Mouse (Mus musculus) MEL (cell line): ENCODE results near the gene Dgcr2. TPM values are rescaled to one million over a fixed set of nuclear protein-coding genes. Genes with fewer than 3 reads are reported as not detected.

Experiments
- DNase-seq: peaks from one replicate; pipeline ENCODE4 v3.0.0; 2011; ENCODE audit warnings: low read depth, low spot score
- H3K27ac ChIP-seq: 2 replicates; pipeline ENCODE4 v1.5.1; 2012; ENCODE audit warnings: low read depth, mild to moderate bottlenecking, control low read depth, low read length, moderate library complexity; ENCODE audit not compliant: control insufficient read depth
- H3K27me3 ChIP-seq, 2 experiments: fragments of 150-350 bp in 1 of 2; sonication (generic) in 1 of 2; 2 replicates each; pipeline ENCODE4 v1.6.1; 2012; ENCODE audit warnings: low read length in 2 of 2, mild to moderate bottlenecking in 2 of 2, improper control_type of control experiment in 1 of 2, moderate library complexity in 1 of 2; ENCODE audit not compliant: insufficient read depth in 2 of 2, control insufficient read depth in 1 of 2
- H3K36me3 ChIP-seq, 2 experiments: 2 replicates each; pipeline ENCODE4 v1.6.1; 2012 to 2014; ENCODE audit warnings: low read length in 2 of 2, improper control_type of control experiment in 1 of 2, inconsistent platforms in 1 of 2, mild to moderate bottlenecking in 1 of 2; ENCODE audit not compliant: insufficient read depth in 2 of 2, control insufficient read depth in 1 of 2
- H3K4me1 ChIP-seq, 2 experiments: fragments of 150-350 bp in 1 of 2; sonication (generic) in 1 of 2; 2 replicates each; pipeline ENCODE4 v1.6.1; 2012; ENCODE audit warnings: low read length in 2 of 2, improper control_type of control experiment in 1 of 2, mild to moderate bottlenecking in 1 of 2; ENCODE audit not compliant: insufficient read depth in 2 of 2, control insufficient read depth in 1 of 2
- H3K4me3 ChIP-seq, 2 experiments: fragments of 150-350 bp in 1 of 2; sonication (generic) in 1 of 2; 2 replicates each; pipeline ENCODE4 v1.5.1; 2012; ENCODE audit warnings: low read depth in 2 of 2, low read length in 2 of 2, mild to moderate bottlenecking in 2 of 2, moderate library complexity in 2 of 2, control low read depth in 1 of 2, improper control_type of control experiment in 1 of 2; ENCODE audit not compliant: control insufficient read depth in 1 of 2, insufficient read depth in 1 of 2
- H3K79me2 ChIP-seq: 2 replicates; pipeline ENCODE4 v1.6.1; 2012; ENCODE audit warnings: mild to moderate bottlenecking, low read length, moderate library complexity; ENCODE audit not compliant: control insufficient read depth, poor library complexity, insufficient read depth
- H3K9ac ChIP-seq: 2 replicates; pipeline ENCODE4 v1.6.1; 2012; ENCODE audit warnings: low read depth, mild to moderate bottlenecking, control low read depth, low read length, moderate library complexity; ENCODE audit not compliant: control insufficient read depth, poor library complexity, severe bottlenecking
- H3K9me3 ChIP-seq: fragments of 150-350 bp; sonication (generic); replicated peaks from 2 replicates; pipeline ENCODE4 v1.6.1; 2012; ENCODE audit warnings: mild to moderate bottlenecking, low read length, improper control_type of control experiment, moderate library complexity; ENCODE audit not compliant: insufficient read depth
- BHLHE40 ChIP-seq: IDR thresholded peaks from 2 replicates; pipeline ENCODE4 v1.6.1; 2012; ENCODE audit warnings: low read depth, mild to moderate bottlenecking, inconsistent platforms, low read length, improper control_type of control experiment, borderline replicate concordance
- CHD2 ChIP-seq: IDR thresholded peaks from 2 replicates; pipeline ENCODE4 v1.6.1; 2011; ENCODE audit warnings: low read length, improper control_type of control experiment
- ELF1 ChIP-seq: IDR thresholded peaks from 2 replicates; pipeline ENCODE4 v1.6.1; 2014; ENCODE audit warnings: low read depth, mild to moderate bottlenecking, inconsistent platforms, low read length, improper control_type of control experiment, moderate library complexity
- ETS1 ChIP-seq: IDR thresholded peaks from 2 replicates; pipeline ENCODE4 v1.6.1; 2012; ENCODE audit warnings: low read depth, mild to moderate bottlenecking, inconsistent platforms, low read length, improper control_type of control experiment, moderate library complexity
- HCFC1 ChIP-seq: IDR thresholded peaks from 2 replicates; pipeline ENCODE4 v1.6.1; 2012; ENCODE audit warnings: low read depth, mild to moderate bottlenecking, inconsistent platforms, low read length, improper control_type of control experiment, moderate library complexity
- MAZ ChIP-seq: IDR thresholded peaks from 2 replicates; pipeline ENCODE4 v1.6.1; 2012; ENCODE audit warnings: low read depth, mild to moderate bottlenecking, inconsistent platforms, low read length, improper control_type of control experiment
- MEF2A ChIP-seq: IDR thresholded peaks from 2 replicates; pipeline ENCODE4 v1.6.1; 2014; ENCODE audit warnings: low read depth, mild to moderate bottlenecking, inconsistent platforms, low read length, improper control_type of control experiment; ENCODE audit not compliant: poor library complexity, insufficient replicate concordance, severe bottlenecking; ENCODE audit errors: extremely low read depth
- POLR2A ChIP-seq, 2 experiments: IDR thresholded peaks; 2 replicates each; pipeline ENCODE4 v1.6.1; 2011 to 2012; ENCODE audit warnings: low read length in 2 of 2, mild to moderate bottlenecking in 2 of 2, control low read depth in 1 of 2, improper control_type of control experiment in 1 of 2, low read depth in 1 of 2, moderate library complexity in 1 of 2; ENCODE audit not compliant: control insufficient read depth in 1 of 2, insufficient read depth in 1 of 2, poor library complexity in 1 of 2
- RCOR1 ChIP-seq: IDR thresholded peaks from 2 replicates; pipeline ENCODE4 v1.6.1; 2012; ENCODE audit warnings: low read depth, mild to moderate bottlenecking, inconsistent platforms, low read length, improper control_type of control experiment
- SIN3A ChIP-seq: IDR thresholded peaks from 2 replicates; pipeline ENCODE4 v1.6.1; 2012; ENCODE audit warnings: low read length, improper control_type of control experiment, inconsistent platforms
- TAL1 ChIP-seq: IDR thresholded peaks from 2 replicates; pipeline ENCODE4 v1.6.1; 2012; ENCODE audit warnings: mild to moderate bottlenecking, inconsistent platforms, low read length, moderate library complexity, mixed read lengths
- UBTF ChIP-seq: IDR thresholded peaks from 2 replicates; pipeline ENCODE4 v1.6.1; 2012; ENCODE audit warnings: low read depth, mild to moderate bottlenecking, inconsistent platforms, low read length, improper control_type of control experiment, moderate library complexity, borderline replicate concordance; ENCODE audit not compliant: insufficient read depth
- USF2 ChIP-seq, 2 experiments: IDR thresholded peaks; 2 replicates each; pipeline ENCODE4 v1.6.1; 2011 to 2012; ENCODE audit warnings: improper control_type of control experiment in 2 of 2, low read length in 2 of 2, borderline replicate concordance in 1 of 2, inconsistent platforms in 1 of 2, low read depth in 1 of 2, mild to moderate bottlenecking in 1 of 2; ENCODE audit not compliant: insufficient read depth in 1 of 2
- polyA plus RNA-seq, 2 experiments: library from polyadenylated mRNA; stranded (reverse) in 1 of 2; unstranded in 1 of 2; fragments of >175 nt in 1 of 2; fragments of >200 nt in 1 of 2; gene quantifications; 2 replicates each; pipeline versions ENCODE4 v1.2.1 to v1.2.4; 2012; ENCODE audit warnings: low replicate concordance in 2 of 2, low read depth in 1 of 2; ENCODE audit not compliant: insufficient read length in 2 of 2, insufficient read depth in 1 of 2, missing spikeins in 1 of 2
- total RNA-seq: library from RNA; depleted of rRNA; stranded (reverse); fragments of 300-350 nt; gene quantifications from 2 replicates; pipeline ENCODE4 v1.2.3, GENCODE M21; 2012

The Dgcr2 gene
- total and polyA plus RNA-seq, 3 experiments, result 37.1 to 53.7 TPM; not detected in 1

DNA sequence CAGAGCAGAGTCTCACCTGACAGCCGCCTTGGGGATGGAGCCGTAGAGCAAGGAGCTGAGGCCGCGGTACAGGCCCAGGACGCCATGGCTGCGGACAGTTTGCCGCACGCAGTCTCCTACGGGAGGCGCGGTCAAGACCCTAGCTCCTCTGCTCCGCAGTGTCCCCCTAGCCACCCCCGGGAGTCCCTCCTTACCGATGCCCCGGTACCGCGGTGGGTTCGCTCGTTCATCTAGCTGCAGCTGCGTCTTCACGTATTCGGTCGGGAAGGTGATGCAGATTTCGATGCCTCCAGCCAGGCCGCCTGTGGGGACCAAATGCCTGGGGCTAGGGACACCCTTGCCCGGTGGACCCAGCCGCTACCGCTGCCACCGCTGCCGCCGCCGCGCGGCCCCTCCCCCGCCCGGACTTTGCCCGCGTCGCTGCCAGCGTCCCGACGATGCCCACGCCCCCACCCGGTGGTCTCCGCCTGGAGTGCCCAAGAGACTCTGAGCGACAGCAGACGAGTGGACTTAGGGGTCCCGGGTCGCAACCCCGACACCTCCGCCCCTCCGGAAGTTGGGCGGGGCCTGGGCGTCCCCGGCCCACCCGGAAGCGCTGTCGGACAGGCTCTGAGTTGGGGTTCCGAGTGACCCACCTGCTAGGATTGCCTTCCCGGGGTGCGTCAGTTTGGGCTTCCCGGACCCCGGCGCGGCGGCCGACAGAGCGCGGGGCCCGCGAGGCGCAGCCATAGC is 29.2 kb upstream of the Dgcr2 start:
- peak; percentile 39 for DNase-seq
- Histone ChIP-seq H3K9me3 (no peaks in the 10 kb centered on the region), H3K4me1 (peaks cover under 1 to 16% of the 10 kb centered on the region in 2 experiments; a peak in 3 of 4 replicates), H3K27me3 (no peaks in the 10 kb centered on the region), H3K4me3 (peak overlapping the region; percentile 71 to 80), H3K36me3 (peaks cover 0 to 3% of the 10 kb centered on the region in 2 experiments; a peak in 2 of 4 replicates), H3K27ac (peak overlapping the region; percentile 96), H3K79me2 (peaks cover 11% of the 10 kb centered on the region), H3K9ac (peak overlapping the region; percentile 86)
- TF ChIP-seq RCOR1 (no peak), ETS1 (0 out of 2 replicates have a peak, but pooled peaks have one; percentile 4), TAL1 (no peak), MAZ (0 out of 2 replicates have a peak, but pooled peaks have one; percentile 9), HCFC1 (0 out of 2 replicates have a peak, but pooled peaks have one; percentile 36), SIN3A (peak; percentile 56), ELF1 (peak; percentile 82), POLR2A (IDR thresholded peaks at IDR 0.05; ENCODE audit: control insufficient read depth in 1 of 2, insufficient read depth in 1 of 2, low read depth in 1 of 2, low read length in 2 of 2, poor library complexity in 1 of 2) (0 out of 4 replicates have a peak, but pooled peaks of 1 of the 2 experiments have one; percentile 40)

DNA sequence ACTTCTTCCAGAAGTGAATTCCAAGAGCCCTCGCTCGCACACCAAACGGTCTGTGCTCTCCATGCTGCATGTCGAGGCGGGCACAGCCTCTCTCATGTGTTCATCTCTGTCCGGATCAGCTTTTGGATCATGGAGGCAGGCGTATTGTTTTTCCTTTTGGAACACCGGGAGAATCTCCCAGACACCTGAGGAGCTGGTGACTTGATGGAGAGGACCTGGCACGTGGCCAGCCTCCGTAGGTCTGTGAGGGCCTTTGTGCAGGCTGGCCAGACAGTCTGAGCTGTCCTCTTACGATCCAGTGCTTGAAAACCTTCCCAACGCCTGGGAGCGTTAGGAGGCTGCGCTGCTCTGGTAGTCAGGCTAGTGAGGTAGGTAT is 23.8 kb upstream of the Dgcr2 start:
- Histone ChIP-seq H3K36me3 (peaks cover 0 to 3% of the 10 kb centered on the region in 2 experiments; a peak in 1 of 4 replicates), H3K27ac (peak overlapping the region; percentile 65), H3K4me3 (peak overlapping the region; percentile 90 to 93)
- no peak for DNase-seq
- no peak for TF ChIP-seq USF2 (IDR thresholded peaks at IDR 0.05; ENCODE audit: borderline replicate concordance in 1 of 2, insufficient read depth in 1 of 2, low read depth in 1 of 2, low read length in 2 of 2)
- no peak for TF ChIP-seq SIN3A
- TF ChIP-seq MEF2A, result no peak
- no peak for TF ChIP-seq UBTF
- TF ChIP-seq CHD2, result no peak
- no peak for TF ChIP-seq BHLHE40
- TF ChIP-seq, all 39 proteins: peak for 0
- Histone ChIP-seq H3K4me1 (peaks cover 0 to 11% of the 10 kb centered on the region in 2 experiments; a peak in 3 of 4 replicates), H3K9me3 (no peaks in the 10 kb centered on the region), H3K27me3 (no peaks in the 10 kb centered on the region), H3K9ac (peak overlapping the region; percentile 88), H3K79me2 (peaks cover 8% of the 10 kb centered on the region)
